Mouse (Mus musculus): ENCODE results near the gene Tas2r143.

DNA sequence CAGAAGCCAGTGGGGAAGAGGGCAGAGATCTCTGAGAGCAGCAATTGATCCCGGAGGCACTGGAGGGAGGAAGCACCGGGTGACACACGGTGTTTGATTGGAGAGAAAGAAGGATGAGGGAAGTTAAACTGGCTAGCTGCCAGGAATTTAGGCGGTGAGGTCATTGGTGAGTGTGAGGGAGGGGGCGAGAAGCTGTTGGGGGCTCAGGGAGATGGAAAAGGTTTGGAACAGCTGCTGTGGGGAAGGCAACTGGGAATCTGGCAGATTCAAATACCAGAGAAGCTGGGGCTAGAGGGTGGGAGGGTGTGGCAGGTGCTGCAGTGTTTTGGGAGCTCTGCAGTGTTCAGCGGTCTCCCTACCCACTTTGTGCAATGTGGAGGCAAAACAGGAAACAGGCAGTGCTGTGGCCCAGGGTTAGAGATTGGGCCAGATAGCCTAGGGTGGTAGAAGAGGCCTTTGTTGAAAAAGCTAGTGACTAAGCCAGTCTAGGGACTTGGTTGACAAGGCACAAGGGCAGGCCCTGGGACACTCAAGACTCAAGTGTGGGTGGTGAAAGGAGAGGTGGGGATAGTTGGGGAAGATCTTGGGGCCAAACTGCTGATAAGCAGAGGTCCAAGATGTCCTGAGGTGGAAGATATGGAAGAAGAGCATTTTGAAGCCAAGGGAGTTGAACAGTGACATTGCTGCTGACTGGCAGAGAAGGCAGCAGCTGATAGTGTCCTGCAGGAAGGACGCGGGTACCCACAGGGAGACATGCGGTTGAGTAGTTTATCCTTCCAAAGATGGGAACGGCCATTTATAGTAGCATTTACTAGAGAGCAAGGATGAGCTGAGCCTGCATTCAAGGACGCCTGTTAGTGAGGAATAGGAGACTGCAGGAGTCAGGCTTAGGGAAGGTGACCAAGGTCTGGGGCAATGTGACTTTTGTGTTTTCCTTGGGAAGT lies 45.7 kb upstream of the Tas2r143 start:
- TF ChIP-seq CTCF (IDR thresholded peaks at IDR 0.05; ENCODE audit: extremely low read depth, insufficient read depth, insufficient read length, insufficient replicate concordance) = no peak
- no peak for TF ChIP-seq POLR2A (IDR thresholded peaks at IDR 0.05; ENCODE audit: low read depth, low read length)

Measured in spleen, adult 2 months (tissue).